Mouse (Mus musculus) liver, embryonic 11.5 days (tissue): Measurements from ENCODE around the gene Edc4. TPM values are rescaled to one million over a fixed set of nuclear protein-coding genes. Genes with fewer than 3 reads are reported as not detected.

ENCODE experiments used
- ATAC-seq: fragments of 200-750 bp; cut with Nextera tagmentation; replicated peaks from 2 replicates; pipeline ENCODE4 v1.8.0; 2017; ENCODE audit warnings: moderate number of reproducible peaks, mild to moderate bottlenecking, moderate TSS enrichment, moderate library complexity; ENCODE audit not compliant: low FRiP score
- DNase-seq: peaks from one replicate; pipeline ENCODE4 v3.0.0-alpha.2; 2017; ENCODE audit warnings: low spot score
- H3K27ac ChIP-seq: fragments of 300-500 bp; sonication (generic); 2 replicates; pipeline ENCODE4 v1.5.1; 2014; ENCODE audit warnings: mild to moderate bottlenecking, low read depth, low read length, control low read depth
- H3K27me3 ChIP-seq: fragments of 300-500 bp; sonication (generic); replicated peaks from 2 replicates; pipeline ENCODE4 v1.6.1; 2014; ENCODE audit warnings: low read length, mixed read lengths; ENCODE audit not compliant: control insufficient read depth, insufficient read depth
- H3K36me3 ChIP-seq: fragments of 300-500 bp; sonication (generic); 2 replicates; pipeline ENCODE4 v1.6.1; 2014; ENCODE audit warnings: mild to moderate bottlenecking, low read length, moderate library complexity, mixed read lengths; ENCODE audit not compliant: control insufficient read depth, insufficient read depth
- H3K4me1 ChIP-seq: fragments of 300-500 bp; sonication (generic); replicated peaks from 2 replicates; pipeline ENCODE4 v1.6.1; 2014; ENCODE audit warnings: low read length, mixed read lengths; ENCODE audit not compliant: control insufficient read depth, insufficient read depth
- H3K4me2 ChIP-seq: fragments of 300-500 bp; sonication (generic); 2 replicates; pipeline ENCODE4 v1.6.1; 2014; ENCODE audit warnings: mild to moderate bottlenecking, control low read depth, moderate library complexity
- H3K4me3 ChIP-seq: fragments of 300-500 bp; sonication (generic); 2 replicates; pipeline ENCODE4 v1.5.1; 2014; ENCODE audit warnings: low read depth, low read length, control low read depth
- H3K9ac ChIP-seq: fragments of 300-500 bp; sonication (generic); 2 replicates; pipeline ENCODE4 v1.6.1; 2014; ENCODE audit warnings: low read depth, low read length, control low read depth
- H3K9me3 ChIP-seq: fragments of 300-500 bp; sonication (generic); 2 replicates; pipeline ENCODE4 v1.6.1; 2016; ENCODE audit warnings: low read length, inconsistent platforms, mixed read lengths; ENCODE audit not compliant: control insufficient read depth
- WGBS: fragments of 180-500 bp; shearing (Covaris S2); extraction: QIAGEN DNeasy Blood & Tissue Kit; methylation state at CpG from one replicate; pipeline ENCODE4 v1.1.7; 2014; 5-methylcytosine and 5-hydroxymethylcytosine counted together
- polyA plus RNA-seq: library from polyadenylated mRNA; unstranded; fragments of >200 nt; fragmentation: Nextera tagmentation; extraction: Ambion mirVana; gene quantifications from 2 replicates; pipeline ENCODE4 v1.2.1, GENCODE M21; 2014

The Edc4 gene
- polyA plus RNA-seq, 1 experiment from 2014 or later: 43.7 TPM

- Histone ChIP-seq H3K9ac (peak overlapping the region; percentile 77), H3K4me1 (peaks cover 20% of the 10 kb centered on the region), H3K4me2 (peak overlapping the region; percentile 78), H3K27me3 (no peaks in the 10 kb centered on the region), H3K4me3 (peak overlapping the region; percentile 87), H3K36me3 (peaks cover 15% of the 10 kb centered on the region), H3K27ac (peak overlapping the region; percentile 79), H3K9me3 (no peaks in the 10 kb centered on the region)
- ATAC-seq (peak; percentile 81), DNase-seq (peak; percentile 82)
- WGBS: 0% methylated on average over 34 of the region's 34 CpGs
Observed at GRCm38 (mm10) chr8:105851651-105852143, 29.0 kb upstream of the Edc4 start.

GRCm38 (mm10) chr8:105852146-105852729 lies 28.4 kb upstream of the Edc4 start:
- WGBS: 76% methylated on average over 12 of the region's 12 CpGs
- no peaks in the 10 kb centered on the region for H3K27me3 ChIP-seq
- H3K9ac ChIP-seq: no peak overlapping the region
- H3K9me3 ChIP-seq: no peaks in the 10 kb centered on the region
- DNase-seq: no peak
- H3K36me3 ChIP-seq: peaks cover 13% of the 10 kb centered on the region
- H3K4me1 ChIP-seq: peaks cover 23% of the 10 kb centered on the region
- H3K4me3 ChIP-seq: peak overlapping the region; percentile 87
- H3K27ac ChIP-seq: no peak overlapping the region
- no peak for ATAC-seq
- peak overlapping the region; percentile 78 for H3K4me2 ChIP-seq

- no peak within 1 kb of the TSS for H3K27ac ChIP-seq
- H3K4me3 ChIP-seq: peak within 1 kb of the TSS; percentile 87
- ATAC-seq: no peak
- DNase-seq: no peak
- H3K9ac ChIP-seq: no peak within 1 kb of the TSS
- WGBS: 91% methylated on average over 3 of the region's 3 CpGs
- 0 out of 2 replicates have a peak, but pooled peaks cover 8% of the 10 kb centered on the region for H3K36me3 ChIP-seq
- H3K4me1 ChIP-seq: peaks cover 33% of the 10 kb centered on the region
- no peaks in the 10 kb centered on the region for H3K27me3 ChIP-seq
- peak within 1 kb of the TSS; percentile 78; the same call in 1 of the 2 replicates for H3K4me2 ChIP-seq
- H3K9me3 ChIP-seq: no peaks in the 10 kb centered on the region
Observed at GRCm38 (mm10) chr8:105853178-105853577, 27.5 kb upstream of the Edc4 start, which contains the start of gene Cenpt. Cenpt (minus strand) TSS chr8:105853278.

- Histone ChIP-seq H3K4me1 (peaks cover 43% of the 10 kb centered on the region), H3K27me3 (no peaks in the 10 kb centered on the region), H3K4me3 (peak overlapping the region; percentile 77), H3K27ac (peak overlapping the region; percentile 79; the same call in 1 of the 2 replicates), H3K36me3 (peaks cover 3% of the 10 kb centered on the region; the same call in 1 of the 2 replicates), H3K9ac (peak overlapping the region; percentile 81; the same call in 1 of the 2 replicates), H3K4me2 (peak overlapping the region; percentile 92), H3K9me3 (no peaks in the 10 kb centered on the region)
- ATAC-seq: no peak
- no peak for DNase-seq
- 28% methylated on average over 8 of the region's 8 CpGs for WGBS
Observed at GRCm38 (mm10) chr8:105854303-105854702, 26.4 kb upstream of the Edc4 start.

- peak; percentile 85 for ATAC-seq
- H3K4me1 ChIP-seq: peaks cover 47% of the 10 kb centered on the region
Observed at GRCm38 (mm10) chr8:105854715-105855216, 25.9 kb upstream of the Edc4 start, which contains the start of gene Thap11. Thap11 (plus strand) TSS chr8:105855132.

GRCm38 (mm10) chr8:105855248-105856167 lies 25.2 kb upstream of the Edc4 start:
- peak; percentile 33 for ATAC-seq
- peaks cover 3% of the 10 kb centered on the region; the same call in 1 of the 2 replicates for H3K36me3 ChIP-seq
- peaks cover 46% of the 10 kb centered on the region for H3K4me1 ChIP-seq
- H3K9me3 ChIP-seq: no peaks in the 10 kb centered on the region
- peak; percentile 70 for DNase-seq
- under 1% methylated on average over 71 of the region's 71 CpGs for WGBS
- H3K4me3 ChIP-seq: peak overlapping the region; percentile 77
- H3K27me3 ChIP-seq: no peaks in the 10 kb centered on the region
- H3K4me2 ChIP-seq: peak overlapping the region; percentile 92
- H3K27ac ChIP-seq: peak overlapping the region; percentile 79
- peak overlapping the region; percentile 81 for H3K9ac ChIP-seq

More at GRCm38 (mm10) chr8:105854715-105855216, 25.9 kb upstream of the Edc4 start, which contains the start of gene Thap11:
- no peaks in the 10 kb centered on the region for H3K27me3 ChIP-seq
- H3K27ac ChIP-seq: peak within 1 kb of the TSS; percentile 79
- DNase-seq: peak; percentile 99
- H3K9ac ChIP-seq: peak within 1 kb of the TSS; percentile 81
- no peaks in the 10 kb centered on the region for H3K9me3 ChIP-seq
- peak within 1 kb of the TSS; percentile 92 for H3K4me2 ChIP-seq
- H3K36me3 ChIP-seq: peaks cover 3% of the 10 kb centered on the region; the same call in 1 of the 2 replicates
- peak within 1 kb of the TSS; percentile 77 for H3K4me3 ChIP-seq
- WGBS: under 1% methylated on average over 43 of the region's 43 CpGs

GRCm38 (mm10) chr8:105856168-105856835 lies 24.4 kb upstream of the Edc4 start:
- no peak for DNase-seq
- H3K4me3 ChIP-seq: peak overlapping the region; percentile 77
- H3K4me2 ChIP-seq: peak overlapping the region; percentile 92
- H3K27me3 ChIP-seq: no peaks in the 10 kb centered on the region
- 11% methylated on average over 15 of the region's 15 CpGs for WGBS
- peak overlapping the region; percentile 79; the same call in 1 of the 2 replicates for H3K27ac ChIP-seq
- H3K36me3 ChIP-seq: peaks cover 3% of the 10 kb centered on the region; the same call in 1 of the 2 replicates
- H3K4me1 ChIP-seq: peaks cover 43% of the 10 kb centered on the region
- ATAC-seq: no peak
- H3K9me3 ChIP-seq: no peaks in the 10 kb centered on the region
- peak overlapping the region; percentile 81 for H3K9ac ChIP-seq

- WGBS: 66% methylated on average over 5 of the region's 5 CpGs
- Histone ChIP-seq H3K4me1 (peaks cover 52% of the 10 kb centered on the region), H3K27ac (peak overlapping the region; percentile 93), H3K4me3 (no peak overlapping the region), H3K9me3 (no peaks in the 10 kb centered on the region), H3K4me2 (peak overlapping the region; percentile 92), H3K36me3 (peaks cover 3% of the 10 kb centered on the region; the same call in 1 of the 2 replicates), H3K27me3 (no peaks in the 10 kb centered on the region), H3K9ac (no peak overlapping the region)
- ATAC-seq (no peak), DNase-seq (no peak)
Observed at GRCm38 (mm10) chr8:105858495-105858894, 22.2 kb upstream of the Edc4 start.
